In genomic region chr11:23255053-23255426, GRCm38 (mm10) we compare ENCODE assay signal across 8 mouse cellular contexts. TPM values are rescaled to one million over a fixed set of nuclear protein-coding genes. Genes with fewer than 3 reads are reported as not detected.
A peak's percentile ranks its signal among the peaks of the same experiment; 100 is the strongest.
DNase-seq lines count a peak whose midpoint lies in the region; ATAC-seq and TF ChIP-seq lines count a peak whose summit lies in the region.

No protein-coding gene starts in this region.

- ATAC-seq in heart, embryonic 12.5 days (ENCODE audit: insufficient number of reproducible peaks, low FRiP score) = no peak
- peak; percentile 60 for ATAC-seq in forebrain, embryonic 15.5 days (replicated peaks)
- no peak for ATAC-seq in liver, postnatal 0 days

- H3K4me1 ChIP-seq in heart, embryonic 12.5 days (replicated peaks) = peaks cover 17% of the 10 kb centered on the region
- H3K4me1 ChIP-seq in ES-Bruce4 (ENCODE audit: control insufficient read depth, insufficient read depth, low read length) = no peaks in the 10 kb centered on the region
- peaks cover 25% of the 10 kb centered on the region for H3K4me1 ChIP-seq in forebrain, embryonic 15.5 days
- peaks cover 23% of the 10 kb centered on the region for H3K4me1 ChIP-seq in liver, postnatal 0 days (ENCODE audit: insufficient read depth)

- WGBS in heart, embryonic 12.5 days = 3% methylated on average over 24 of the region's 24 CpGs
- WGBS in forebrain, embryonic 15.5 days = under 1% methylated on average over 24 of the region's 24 CpGs
- 3% methylated on average over 24 of the region's 24 CpGs for WGBS in liver, postnatal 0 days (ENCODE audit: insufficient replicate concordance)

- DNase-seq in heart, adult 8-10 months (ENCODE audit: low spot score) = no peak
- DNase-seq in liver, postnatal 0 days = no peak
- DNase-seq in B cell, adult 2 months = no peak
- DNase-seq in urinary bladder, postnatal 4 days (ENCODE audit: low spot score in 2 of 2) = no peak
- no peak for DNase-seq in ovary, postnatal 36 days (ENCODE audit: low spot score)

- peak overlapping the region; percentile 98 for H3K4me3 ChIP-seq in heart, embryonic 12.5 days
- H3K4me3 ChIP-seq in ES-Bruce4 (ENCODE audit: low read depth, low read length) = peak overlapping the region; percentile 89
- peak overlapping the region; percentile 86 for H3K4me3 ChIP-seq in forebrain, embryonic 15.5 days
- peak overlapping the region; percentile 75 for H3K4me3 ChIP-seq in liver, postnatal 0 days (ENCODE audit: low read depth, low read length)

- H3K9ac ChIP-seq in heart, embryonic 12.5 days = peak overlapping the region; percentile 76
- H3K9ac ChIP-seq in ES-Bruce4 (ENCODE audit: low read depth, poor library complexity, severe bottlenecking) = peak overlapping the region; percentile 93
- peak overlapping the region; percentile 75 for H3K9ac ChIP-seq in forebrain, embryonic 15.5 days (replicated peaks)
- H3K9ac ChIP-seq in liver, postnatal 0 days (replicated peaks) = peak overlapping the region; percentile 67

- peak overlapping the region; percentile 75 for H3K27ac ChIP-seq in heart, embryonic 12.5 days (ENCODE audit: poor library complexity, severe bottlenecking)
- H3K27ac ChIP-seq in ES-Bruce4 (ENCODE audit: insufficient read depth, low read length) = peak overlapping the region; percentile 87
- H3K27ac ChIP-seq in forebrain, embryonic 15.5 days (replicated peaks) = peak overlapping the region; percentile 96
- peak overlapping the region; percentile 92 for H3K27ac ChIP-seq in liver, postnatal 0 days (ENCODE audit: low read depth)

- TF ChIP-seq EP300 in ES-Bruce4 (IDR thresholded peaks at IDR 0.05; ENCODE audit: insufficient read depth, low read depth, low read length) = no peak
- no peak; the same call in 1 of the 2 replicates for TF ChIP-seq EP300 in liver, postnatal 0 days (IDR thresholded peaks at IDR 0.05; ENCODE audit: low read depth)

- no peak for TF ChIP-seq CTCF in ES-Bruce4 (IDR thresholded peaks at IDR 0.05; ENCODE audit: low read depth, low read length)
- no peak for TF ChIP-seq CTCF in liver, postnatal 0 days (IDR thresholded peaks at IDR 0.05; ENCODE audit: low read depth)

- 0 out of 2 replicates have a peak, but pooled peaks cover 2% of the 10 kb centered on the region for H3K36me3 ChIP-seq in heart, embryonic 12.5 days
- 0 out of 2 replicates have a peak, but pooled peaks cover 4% of the 10 kb centered on the region for H3K36me3 ChIP-seq in ES-Bruce4 (ENCODE audit: control insufficient read depth, insufficient read depth, low read length, poor library complexity, severe bottlenecking)
- H3K36me3 ChIP-seq in forebrain, embryonic 15.5 days = no peaks in the 10 kb centered on the region
- no peaks in the 10 kb centered on the region for H3K36me3 ChIP-seq in liver, postnatal 0 days (replicated peaks; ENCODE audit: insufficient read depth, low read length)

- TF ChIP-seq POLR2A in ES-Bruce4 (IDR thresholded peaks at IDR 0.05; ENCODE audit: insufficient read depth, low read length) = no peak

- H3K9me3 ChIP-seq in heart, embryonic 12.5 days (replicated peaks) = no peaks in the 10 kb centered on the region
- no peaks in the 10 kb centered on the region for H3K9me3 ChIP-seq in ES-Bruce4 (replicated peaks; ENCODE audit: control insufficient read depth, insufficient read depth, low read length, poor library complexity, severe bottlenecking)
- no peaks in the 10 kb centered on the region for H3K9me3 ChIP-seq in forebrain, embryonic 15.5 days
- H3K9me3 ChIP-seq in liver, postnatal 0 days (ENCODE audit: low read length) = no peaks in the 10 kb centered on the region

- peak overlapping the region; percentile 88 for H3K4me2 ChIP-seq in heart, embryonic 12.5 days
- peak overlapping the region; percentile 49 for H3K4me2 ChIP-seq in forebrain, embryonic 15.5 days (replicated peaks)
- peak overlapping the region; percentile 77 for H3K4me2 ChIP-seq in liver, postnatal 0 days (ENCODE audit: low read depth, low read length)

- no peaks in the 10 kb centered on the region for H3K27me3 ChIP-seq in heart, embryonic 12.5 days (replicated peaks)
- no peaks in the 10 kb centered on the region for H3K27me3 ChIP-seq in ES-Bruce4 (ENCODE audit: control insufficient read depth, insufficient read depth, low read length, poor library complexity, severe bottlenecking)
- no peaks in the 10 kb centered on the region for H3K27me3 ChIP-seq in forebrain, embryonic 15.5 days
- H3K27me3 ChIP-seq in liver, postnatal 0 days (ENCODE audit: insufficient read depth, low read length) = no peaks in the 10 kb centered on the region

RNA-seq across cellular contexts. Expression of gene Xpo1, which starts 0.8 kb away (rescaled TPM):
- 99.7 and 109 TPM in 2 replicates for polyA plus RNA-seq in heart, embryonic 12.5 days (2016; fragmentation: Nextera tagmentation; extraction: Ambion mirVana)
- 10 to 100 TPM; 30.0 to 41.3 (median 37.9) TPM for total RNA-seq in heart, adult 8-10 months (2022)
- polyA plus RNA-seq in ES-Bruce4 (2011; ENCODE audit: insufficient read depth, insufficient read length, low read depth, missing spikeins) = 442 and 451 TPM in 2 replicates
- 94.2 and 97.0 TPM in 2 replicates for polyA plus RNA-seq in forebrain, embryonic 15.5 days (2015; fragmentation: Nextera tagmentation; extraction: Ambion mirVana)
- polyA plus RNA-seq in liver, postnatal 0 days (2015; fragmentation: Nextera tagmentation; extraction: Ambion mirVana) = 14.2 and 16.0 TPM in 2 replicates

RNA-seq across cellular contexts. Expression of gene Usp34, which starts 51.7 kb away (rescaled TPM):
- 19.2 and 24.3 TPM in 2 replicates for polyA plus RNA-seq in heart, embryonic 12.5 days (2016; fragmentation: Nextera tagmentation; extraction: Ambion mirVana)
- total RNA-seq in heart, adult 8-10 months (2022) = 10 to 100 TPM; 34.8 to 41.3 (median 38.2) TPM
- polyA plus RNA-seq in ES-Bruce4 (2011; ENCODE audit: insufficient read depth, insufficient read length, low read depth, missing spikeins) = 107 and 110 TPM in 2 replicates
- 31.1 and 32.6 TPM in 2 replicates for polyA plus RNA-seq in forebrain, embryonic 15.5 days (2015; fragmentation: Nextera tagmentation; extraction: Ambion mirVana)
- 5.6 and 6.6 TPM in 2 replicates for polyA plus RNA-seq in liver, postnatal 0 days (2015; fragmentation: Nextera tagmentation; extraction: Ambion mirVana)
